Mouse (Mus musculus): ENCODE results near the gene Psma4.
"Not testable (repeated sequence)": the region's sequence is repeated elsewhere in the genome, so short reads cannot be mapped to it uniquely, and the experiment has no call there.

Gene Psma4

GRCm38 (mm10) chr9:54950575-54951321 lies at the start of gene Psma4, which contains the start of gene AY074887:
TSS of gene Psma4 (plus strand) at chr9:54950790.
TSS of gene AY074887 (minus strand) at chr9:54950998.
- DNase-seq (ENCODE audit: low read depth, low spot score): peak; percentile 96

GRCm38 (mm10) chr9:54909446-54909845 lies 41.1 kb upstream of the Psma4 start:
- DNase-seq (ENCODE audit: low read depth, low spot score): peak; percentile 82

GRCm38 (mm10) chr9:54915576-54915975 lies 35.0 kb upstream of the Psma4 start:
- DNase-seq (ENCODE audit: low read depth, low spot score): no peak

- DNase-seq (ENCODE audit: low read depth, low spot score): no peak
Measured at GRCm38 (mm10) chr9:54916401-54916800, 34.2 kb upstream of the Psma4 start.

- peak; percentile 77 for DNase-seq (ENCODE audit: low read depth, low spot score)
Measured at GRCm38 (mm10) chr9:54917010-54917677, 33.4 kb upstream of the Psma4 start, which contains the start of gene Hykk. TSS of gene Hykk (plus strand) at chr9:54917283.

GRCm38 (mm10) chr9:54918191-54918590 lies 32.4 kb upstream of the Psma4 start:
- no peak for DNase-seq (ENCODE audit: low read depth, low spot score)

- DNase-seq (ENCODE audit: low read depth, low spot score): no peak
Measured at GRCm38 (mm10) chr9:54918781-54919180, 31.8 kb upstream of the Psma4 start.

- DNase-seq (ENCODE audit: low read depth, low spot score): no peak
Measured at GRCm38 (mm10) chr9:54919946-54920345, 30.6 kb upstream of the Psma4 start.

GRCm38 (mm10) chr9:54930741-54931140 lies 19.8 kb upstream of the Psma4 start:
- no peak for DNase-seq (ENCODE audit: low read depth, low spot score)

GRCm38 (mm10) chr9:54931765-54932164 lies 18.8 kb upstream of the Psma4 start:
- DNase-seq (ENCODE audit: low read depth, low spot score): no peak

GRCm38 (mm10) chr9:54932379-54932778 lies 18.2 kb upstream of the Psma4 start:
- no peak for DNase-seq (ENCODE audit: low read depth, low spot score)

GRCm38 (mm10) chr9:54942071-54942470 lies 8.5 kb upstream of the Psma4 start:
- DNase-seq (ENCODE audit: low read depth, low spot score): no peak

GRCm38 (mm10) chr9:54944467-54944866 lies 6.1 kb upstream of the Psma4 start:
- DNase-seq (ENCODE audit: low read depth, low spot score): peak; percentile 14

GRCm38 (mm10) chr9:54946256-54946655 lies 4.3 kb upstream of the Psma4 start:
- DNase-seq (ENCODE audit: low read depth, low spot score): no peak

GRCm38 (mm10) chr9:54949465-54949864 lies 1.1 kb upstream of the Psma4 start:
- peak; percentile 18 for DNase-seq (ENCODE audit: low read depth, low spot score)

GRCm38 (mm10) chr9:54950162-54950561 lies 428 bp upstream of the Psma4 start:
- not testable (repeated sequence) for DNase-seq (ENCODE audit: low read depth, low spot score)

- DNase-seq (ENCODE audit: low read depth, low spot score): no peak
Measured at GRCm38 (mm10) chr9:54961059-54961458, 10.5 kb downstream of the Psma4 start.

GRCm38 (mm10) chr9:54963669-54964068 lies 13.1 kb downstream of the Psma4 start:
- DNase-seq (ENCODE audit: low read depth, low spot score): no peak

GRCm38 (mm10) chr9:54969972-54970637 lies 19.5 kb downstream of the Psma4 start:
- DNase-seq (ENCODE audit: low read depth, low spot score): no peak

GRCm38 (mm10) chr9:54980674-54981073 lies 30.1 kb downstream of the Psma4 start, which contains the start of gene Chrna5:
TSS of gene Chrna5 (plus strand) at chr9:54980880.
- no peak for DNase-seq (ENCODE audit: low read depth, low spot score)

GRCm38 (mm10) chr9:54981291-54982191 lies 31.0 kb downstream of the Psma4 start:
- no peak for DNase-seq (ENCODE audit: low read depth, low spot score)

All from 3T3-L1 (cell line).